Mouse (Mus musculus) frontal cortex, postnatal 10 days (tissue): ENCODE data around the gene Adcy5.

Experiments used
- DNase-seq, 2 experiments: peaks; one replicate each; pipeline ENCODE4 v3.0.0; 2022; ENCODE audit warnings: low spot score in 2 of 2, mixed read lengths in 1 of 2

The Adcy5 gene

DNA sequence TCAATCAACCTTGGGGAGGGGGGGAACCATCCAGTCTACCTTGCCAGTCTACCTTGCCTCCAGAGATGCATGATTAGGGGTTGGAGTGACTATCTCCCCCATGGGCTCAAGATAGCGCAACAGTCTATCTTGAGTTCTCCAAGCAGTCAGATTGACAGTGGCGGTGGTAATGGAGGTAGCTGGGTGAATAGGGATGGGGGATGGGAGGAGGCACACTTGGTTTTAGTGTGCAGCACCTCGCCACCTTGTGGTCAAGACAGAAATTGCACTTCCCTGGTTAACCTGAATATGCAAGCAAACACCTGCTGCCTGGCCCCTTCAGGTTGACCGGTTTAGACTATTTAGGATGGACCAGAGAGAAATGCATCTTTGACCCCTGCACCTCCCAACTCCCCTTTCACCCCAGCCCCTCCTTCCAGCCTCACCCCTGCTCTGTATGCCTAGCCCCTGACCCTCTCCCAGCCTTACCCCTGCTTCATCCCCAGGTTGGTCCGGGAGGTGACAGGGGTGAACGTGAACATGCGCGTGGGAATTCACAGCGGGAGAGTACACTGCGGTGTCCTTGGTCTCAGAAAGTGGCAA is 115.8 kb downstream of the Adcy5 start:
- peak; percentile 68 to 84 for DNase-seq

DNA sequence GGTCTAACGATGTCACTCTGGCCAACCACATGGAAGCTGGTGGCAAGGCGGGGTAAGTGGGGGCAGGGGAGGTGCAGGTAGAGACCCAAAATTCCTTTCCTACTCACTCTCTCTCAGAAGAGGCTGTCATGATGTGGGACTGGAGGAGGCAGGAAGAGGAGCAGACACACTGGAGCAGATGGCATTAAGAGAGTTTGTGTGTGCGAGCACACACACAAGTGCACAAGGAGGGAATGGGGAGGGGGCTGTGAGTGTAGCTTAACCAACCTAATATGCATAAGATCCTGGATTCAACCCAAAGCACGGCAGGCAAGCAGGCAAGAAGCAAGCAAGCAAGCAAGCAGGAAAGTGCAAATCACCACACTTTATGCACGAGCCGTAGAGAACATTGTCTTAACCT is 116.3 kb downstream of the Adcy5 start:
- no peak for DNase-seq

DNA sequence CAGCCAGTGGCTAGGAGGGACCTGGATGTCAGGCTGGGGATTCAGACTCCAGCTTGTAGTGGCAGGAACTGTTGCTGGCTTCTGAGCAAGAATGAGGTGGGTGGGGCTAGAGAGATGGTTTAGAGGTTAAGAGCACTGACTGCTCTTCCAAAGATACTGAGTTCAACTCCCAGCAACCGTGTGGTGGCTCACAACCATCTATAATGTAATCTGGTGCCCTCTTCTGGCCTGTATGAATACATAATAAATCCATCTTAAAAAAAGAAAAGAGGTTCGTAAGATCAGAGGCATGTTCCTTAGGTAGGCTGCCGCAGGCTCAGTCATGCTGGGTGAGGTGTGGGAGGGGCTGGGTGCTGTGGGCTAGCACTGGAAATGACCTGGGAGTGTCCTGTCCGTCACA is 116.9 kb downstream of the Adcy5 start:
- no peak for DNase-seq

DNA sequence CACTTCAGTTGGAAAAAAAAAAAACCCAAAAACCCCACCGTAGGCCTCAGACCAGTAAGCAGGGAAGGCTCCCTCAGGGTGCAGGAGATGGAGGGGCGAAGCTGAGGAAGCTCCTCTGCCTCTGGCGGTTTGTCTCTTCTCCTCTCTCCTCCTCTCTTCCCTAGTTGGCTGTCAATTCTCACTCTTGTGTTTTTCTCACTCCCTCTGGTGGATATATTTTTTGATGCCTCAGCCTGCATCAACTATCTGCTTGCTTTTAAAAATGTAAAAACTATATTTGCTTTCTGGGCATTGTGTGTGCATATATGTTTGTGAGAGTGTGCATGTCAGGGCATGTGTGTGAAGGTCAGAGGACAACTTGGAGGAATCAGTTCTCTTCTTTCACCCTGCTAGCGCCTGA is 117.7 kb downstream of the Adcy5 start:
- no peak for DNase-seq

DNA sequence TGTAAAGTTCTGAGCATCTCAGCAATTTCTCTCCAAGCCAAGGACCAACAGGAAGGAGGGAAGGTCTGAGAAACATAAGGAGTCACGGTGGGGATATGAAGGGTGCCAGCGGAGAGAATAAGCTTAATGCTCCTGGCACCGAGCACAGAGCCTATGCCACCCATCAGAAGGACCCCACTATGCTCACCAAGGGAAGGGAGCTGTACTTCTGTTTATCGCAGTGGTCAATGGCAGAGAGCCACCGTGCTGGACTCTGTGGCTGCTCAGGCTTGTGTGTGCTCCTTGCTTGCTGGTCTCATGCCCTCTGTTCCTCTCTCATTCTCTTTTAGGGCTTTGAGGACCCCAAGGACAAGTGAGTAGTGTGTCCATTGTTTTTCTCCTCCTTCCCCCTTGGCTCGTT is 123.5 kb downstream of the Adcy5 start:
- DNase-seq, result no peak

DNA sequence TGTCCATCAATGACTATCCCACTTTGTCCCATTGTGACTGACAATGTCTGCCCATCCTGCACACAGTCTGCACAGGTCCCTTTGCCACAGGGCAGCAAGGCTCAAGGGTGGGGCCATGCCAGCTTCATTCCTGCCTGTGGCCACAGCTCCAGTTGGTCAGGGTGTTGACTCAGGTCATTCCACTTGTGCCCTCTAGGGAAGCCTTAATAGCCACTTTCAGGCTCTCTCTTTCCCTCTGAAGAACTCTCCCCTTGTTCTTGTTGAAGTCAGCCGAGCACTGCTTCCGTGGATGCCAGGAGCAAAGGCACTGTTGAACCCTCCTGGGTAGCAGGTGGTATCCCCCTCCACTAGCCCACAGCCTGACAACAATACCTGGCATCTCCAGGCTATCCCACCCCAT is 127.8 kb downstream of the Adcy5 start:
- DNase-seq, result no peak

DNA sequence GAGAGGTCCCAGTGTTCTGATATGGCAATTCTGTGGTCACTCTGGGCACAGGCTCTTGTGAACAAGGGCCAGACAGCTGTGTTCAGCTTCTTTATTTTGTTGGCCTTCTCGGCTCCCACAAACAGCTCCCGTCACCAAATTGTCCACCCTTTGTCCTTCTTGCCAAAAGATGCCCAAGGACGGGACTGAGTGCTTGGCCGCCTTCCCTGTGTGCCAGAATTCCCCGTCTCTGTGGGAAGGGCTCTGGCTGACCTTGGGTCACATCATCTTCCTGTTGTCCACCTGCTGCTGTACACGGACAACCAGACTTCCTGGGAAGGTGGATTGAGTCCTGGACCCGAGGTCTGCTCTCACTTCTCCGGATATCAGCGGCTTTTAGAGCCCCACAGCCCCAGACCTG is 131.1 kb downstream of the Adcy5 start:
- DNase-seq, result no peak

DNA sequence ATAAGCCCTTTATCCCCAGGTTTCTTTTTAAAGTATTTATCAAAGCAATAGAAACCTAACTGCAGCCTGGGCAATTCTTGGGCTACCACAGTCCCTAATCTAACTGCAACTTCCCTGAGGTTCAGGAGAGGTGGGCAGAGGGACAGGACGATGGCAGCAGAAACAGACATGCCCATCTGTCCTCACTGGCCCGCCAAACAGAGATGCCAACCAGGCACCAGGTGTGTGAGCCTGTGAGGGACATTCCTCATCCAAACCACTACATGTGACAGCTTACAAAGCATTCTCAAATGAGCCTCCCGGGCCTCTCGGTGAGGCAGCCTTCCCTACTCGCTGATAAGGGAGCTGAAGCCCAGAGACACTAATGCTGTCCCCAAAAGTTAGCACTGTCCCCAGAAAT is 132.6 kb downstream of the Adcy5 start:
- DNase-seq, result no peak

DNA sequence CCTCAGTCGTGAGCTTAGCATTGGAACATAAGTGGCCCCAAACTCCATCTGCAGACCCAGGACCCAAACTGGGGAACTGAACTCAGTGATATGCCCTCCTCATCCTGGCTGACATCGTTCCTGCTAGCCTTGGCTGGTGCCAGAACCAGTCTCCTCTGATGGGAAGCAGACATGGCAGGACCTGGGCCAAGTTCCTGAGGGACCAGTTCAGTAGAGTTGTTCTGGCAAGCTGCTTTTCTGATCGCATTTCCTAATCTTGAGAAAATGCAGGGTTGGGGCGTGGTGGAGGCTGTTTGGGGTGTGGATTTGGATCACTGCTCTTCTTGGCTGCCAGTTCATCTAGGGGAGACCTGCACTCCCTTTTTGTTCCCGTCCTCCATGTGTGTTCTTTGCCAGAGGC is 143.1 kb downstream of the Adcy5 start:
- DNase-seq, result no peak

DNA sequence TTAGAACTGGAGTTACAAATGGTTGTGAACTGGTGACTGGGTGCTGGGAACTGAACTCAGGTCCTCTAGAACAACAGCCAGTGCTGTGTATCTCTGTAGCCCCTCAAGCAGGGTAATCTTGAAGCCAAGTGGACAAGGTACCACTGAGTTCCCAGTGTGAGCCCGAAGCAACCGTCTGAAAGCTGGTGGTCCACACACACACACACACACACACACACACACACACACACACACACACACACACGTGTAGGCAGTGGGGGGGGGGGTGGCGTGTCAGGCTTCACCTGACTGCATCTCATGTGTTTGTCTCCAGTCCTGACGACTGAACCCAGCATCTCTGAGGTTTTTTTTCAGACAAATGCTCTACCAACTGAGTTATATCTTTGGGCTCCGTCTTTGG is 145.5 kb downstream of the Adcy5 start:
- no peak for DNase-seq

DNA sequence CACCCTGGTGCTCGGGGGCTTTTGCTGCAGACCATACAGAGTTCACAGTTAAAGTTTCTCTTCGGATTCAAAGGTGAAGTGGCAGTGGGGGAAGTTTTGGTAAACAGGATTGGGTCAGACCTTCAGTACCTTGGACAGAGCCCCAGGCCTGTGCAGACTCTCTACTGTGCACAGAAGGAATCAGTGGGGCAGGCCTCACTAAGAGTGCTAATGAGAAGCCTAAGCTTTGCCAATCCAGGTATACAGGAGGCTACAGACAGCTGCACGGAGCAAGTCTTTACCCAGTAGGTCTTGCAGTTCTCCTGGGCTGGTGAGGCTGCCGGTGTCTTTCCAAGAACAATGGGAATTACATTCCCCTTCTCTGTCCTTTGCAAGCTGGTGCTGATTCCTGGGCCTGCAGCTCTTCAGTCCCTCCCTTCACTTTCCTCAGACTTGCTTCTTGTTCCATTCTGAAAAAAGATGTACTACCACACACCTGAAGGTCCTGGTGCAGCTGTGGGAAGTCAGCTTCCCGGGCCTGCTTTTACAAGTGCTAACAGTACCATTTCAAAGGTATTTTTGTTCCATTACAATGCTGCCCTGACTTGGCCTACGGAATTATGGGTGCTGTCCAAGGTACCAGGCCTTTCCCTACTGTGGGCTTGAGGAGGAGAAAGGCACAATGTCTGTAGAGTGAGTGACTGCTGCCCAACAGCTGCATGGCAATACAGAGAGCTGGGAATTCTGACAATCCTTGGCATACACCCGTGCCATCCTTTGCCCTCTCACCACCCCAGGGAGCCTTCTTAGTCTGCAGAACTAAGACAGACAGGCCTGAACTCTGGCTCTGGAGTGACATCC is 148.0 kb downstream of the Adcy5 start:
- no peak for DNase-seq

DNA sequence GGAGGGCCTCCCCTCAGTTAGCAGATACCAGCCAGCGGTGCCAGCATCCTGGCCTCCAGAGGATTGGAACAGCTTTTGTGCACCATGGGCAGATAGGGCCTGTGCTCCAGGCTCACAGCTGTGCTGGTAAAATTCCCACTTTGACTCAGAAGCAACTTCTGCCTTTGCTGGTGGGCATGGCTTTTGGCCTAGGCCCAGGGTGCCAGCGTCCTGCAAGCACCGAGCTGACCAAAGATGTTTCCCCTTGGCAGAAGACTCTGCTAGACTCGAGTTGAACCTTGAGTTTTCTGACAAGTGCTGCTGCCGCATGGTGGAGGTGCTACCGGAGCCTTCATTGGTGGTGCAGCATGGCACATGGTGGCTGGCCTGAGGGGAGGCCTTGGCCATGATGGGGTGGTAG is 149.0 kb downstream of the Adcy5 start:
- DNase-seq, result no peak

DNA sequence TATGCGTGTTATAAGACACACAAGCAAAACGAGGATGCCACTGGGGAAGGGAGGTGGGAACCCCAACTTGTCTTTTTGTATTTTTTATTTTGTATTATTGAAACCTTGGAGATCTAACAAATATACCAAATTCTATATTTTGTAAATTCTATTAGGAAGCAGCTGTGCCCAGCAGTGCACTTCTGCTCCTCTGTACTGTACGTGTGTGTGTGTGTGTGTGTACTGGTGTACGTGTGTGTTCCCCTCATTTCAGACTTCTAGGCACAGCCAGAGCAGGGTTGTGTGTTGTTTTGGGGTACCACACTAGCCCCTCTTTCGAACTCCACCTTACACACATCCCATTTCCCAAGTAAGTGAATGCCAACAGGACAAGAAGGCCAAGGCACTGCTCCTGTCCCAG is 149.7 kb downstream of the Adcy5 start:
- DNase-seq, result no peak

DNA sequence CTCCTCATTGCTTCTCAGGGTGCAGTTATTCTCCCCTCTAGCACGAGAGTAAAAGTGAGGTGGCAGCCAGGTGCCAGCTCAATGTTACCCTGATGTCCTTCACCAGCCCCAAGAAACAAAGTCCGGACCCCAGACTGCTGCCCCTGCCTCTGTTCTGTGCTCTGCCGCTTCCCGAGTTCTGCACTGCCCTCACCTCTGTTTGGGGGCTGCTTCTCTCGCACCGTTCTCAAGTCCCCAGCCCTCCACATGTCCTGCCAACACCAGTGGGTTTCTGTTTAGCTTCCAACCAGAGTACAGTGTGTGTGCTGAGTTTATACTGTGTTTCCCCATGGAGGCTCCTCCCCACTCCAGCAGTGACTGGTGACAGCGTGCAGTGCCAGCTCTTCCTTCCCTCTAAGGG is 150.5 kb downstream of the Adcy5 start:
- no peak for DNase-seq

DNA sequence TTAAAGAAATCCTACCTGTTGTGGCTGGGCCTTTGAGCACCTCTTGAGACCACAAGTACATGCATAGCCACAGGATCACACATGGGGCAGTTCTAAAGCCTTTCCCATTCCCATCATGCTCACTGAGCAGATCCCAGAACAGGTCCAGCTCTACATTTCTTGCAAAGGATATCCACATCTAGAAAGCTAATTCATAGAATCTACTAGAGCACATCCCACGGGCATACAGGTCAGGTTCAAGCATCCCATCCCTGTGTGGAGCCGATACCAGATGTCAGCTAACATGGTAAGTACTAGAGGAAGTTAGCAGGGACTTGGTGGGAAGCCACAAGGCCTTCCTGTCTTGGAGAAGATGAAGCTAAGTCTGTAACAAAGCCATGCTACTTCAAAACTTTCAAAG is 152.0 kb downstream of the Adcy5 start:
- DNase-seq, result no peak

DNA sequence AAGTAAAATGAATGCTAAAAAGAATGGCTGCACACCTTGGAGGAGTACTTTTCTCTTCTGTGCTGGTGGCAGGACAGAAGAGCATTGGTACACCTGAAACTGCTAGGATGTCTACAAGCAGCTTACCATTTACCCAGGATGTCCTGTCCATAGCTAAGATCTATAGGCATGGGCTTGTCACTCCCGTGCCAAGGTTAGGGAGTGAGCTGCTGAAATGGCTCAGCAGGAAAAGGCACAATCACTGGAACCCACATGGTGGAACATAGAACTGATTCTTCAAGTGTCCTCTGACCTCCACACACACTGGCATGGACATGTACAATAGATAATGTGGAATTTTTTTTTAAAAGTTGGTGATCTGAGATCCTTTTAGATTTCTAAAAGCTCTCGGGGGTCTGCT is 152.7 kb downstream of the Adcy5 start:
- no peak for DNase-seq

DNA sequence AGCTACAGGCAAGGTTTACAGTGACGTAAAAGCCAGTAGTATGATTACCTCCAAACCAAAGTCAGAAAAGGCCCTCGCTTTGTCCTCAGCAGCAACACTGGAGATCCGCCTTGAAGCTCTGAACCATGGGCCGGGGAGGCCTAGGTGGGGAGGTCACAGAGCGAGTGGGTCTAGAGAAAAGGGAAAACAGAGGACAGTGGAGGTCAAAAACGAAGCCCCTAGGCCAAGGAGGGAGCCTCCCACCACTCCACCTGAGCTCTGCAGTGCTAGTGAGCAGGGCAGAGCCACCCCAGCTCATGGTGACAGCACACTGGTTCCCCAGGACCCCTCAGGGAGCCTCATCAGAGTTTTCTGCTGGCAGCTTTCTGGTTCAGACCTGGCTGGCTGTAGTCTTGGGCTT is 153.3 kb downstream of the Adcy5 start:
- DNase-seq, result no peak

DNA sequence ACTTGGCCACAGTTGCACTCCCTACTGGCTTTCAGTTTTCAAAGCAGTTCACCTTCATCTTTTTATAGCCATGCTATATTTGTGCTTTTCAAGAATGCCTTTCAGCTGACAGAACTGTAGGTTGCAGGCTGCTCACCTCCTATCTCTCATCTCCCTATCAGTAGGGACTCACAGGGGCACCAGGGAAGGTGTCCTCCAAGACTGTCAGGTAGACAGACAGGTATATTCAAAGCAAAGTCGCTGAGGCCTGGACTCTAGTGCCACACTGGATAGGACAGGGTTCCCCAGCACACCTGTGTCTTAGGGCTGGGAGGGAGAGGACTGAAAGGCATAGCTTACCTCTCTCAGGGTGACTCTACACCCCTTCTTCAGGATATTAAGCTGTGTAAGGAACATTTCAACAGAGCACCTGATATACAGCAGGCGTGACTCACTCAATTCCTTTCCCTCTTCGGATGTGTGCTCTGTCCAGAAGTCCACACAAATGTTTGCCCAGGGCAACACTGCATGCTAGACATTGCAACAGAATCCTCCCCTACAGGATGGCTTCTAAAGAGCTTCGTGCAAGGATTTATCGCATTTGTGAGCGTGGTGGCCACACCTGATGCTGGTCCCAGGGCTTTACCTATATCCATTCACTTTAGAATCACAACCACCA is 153.9 kb downstream of the Adcy5 start:
- no peak for DNase-seq

DNA sequence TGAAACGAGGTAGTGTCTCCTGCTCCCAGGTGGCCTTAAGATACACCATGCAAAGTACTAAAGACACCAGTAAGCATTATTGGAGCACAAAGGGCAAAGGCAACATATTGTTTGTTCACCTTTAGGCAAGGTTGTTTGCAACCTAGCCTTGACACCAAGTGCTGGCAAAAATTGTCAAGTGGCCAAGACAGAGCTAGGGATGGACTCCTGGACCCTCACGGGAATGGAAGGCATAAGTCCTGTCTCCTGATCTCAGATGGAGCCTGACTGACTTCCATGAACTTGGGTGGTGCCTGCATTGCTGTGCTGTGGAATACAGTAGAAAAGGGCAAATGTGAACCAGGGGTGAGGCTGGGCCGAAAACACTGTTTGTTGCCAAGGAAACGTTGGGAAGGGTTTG is 155.0 kb downstream of the Adcy5 start:
- DNase-seq, result peak in 1 of 2 experiments; percentile 5

DNA sequence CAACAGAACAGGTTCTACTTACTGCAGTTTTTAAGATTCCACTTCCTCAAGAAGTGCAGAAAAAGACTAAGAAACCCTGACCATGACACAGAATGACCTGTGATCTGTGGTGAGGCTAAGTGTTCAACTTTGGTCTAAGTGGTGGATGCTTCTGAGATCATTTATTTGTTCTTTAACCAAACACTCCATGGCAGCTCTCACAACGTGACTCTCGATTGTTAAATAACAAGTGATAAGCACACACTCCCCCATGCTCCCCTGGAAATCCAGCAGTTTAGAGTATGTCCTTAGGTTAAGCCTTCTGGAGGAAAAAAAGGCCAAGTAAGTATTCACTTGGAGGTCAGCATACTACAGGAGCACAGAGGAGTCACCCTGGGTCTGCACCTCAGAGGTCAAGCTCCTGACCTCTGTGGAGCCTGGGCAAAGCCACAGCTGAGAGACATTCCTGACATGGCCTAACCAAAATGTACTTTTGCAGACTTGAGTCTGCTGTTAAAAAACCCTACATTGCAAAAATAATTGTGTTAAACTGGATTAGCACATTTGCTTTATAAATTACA is 156.0 kb downstream of the Adcy5 start:
- peak in 1 of 2 experiments; percentile 3 for DNase-seq

DNA sequence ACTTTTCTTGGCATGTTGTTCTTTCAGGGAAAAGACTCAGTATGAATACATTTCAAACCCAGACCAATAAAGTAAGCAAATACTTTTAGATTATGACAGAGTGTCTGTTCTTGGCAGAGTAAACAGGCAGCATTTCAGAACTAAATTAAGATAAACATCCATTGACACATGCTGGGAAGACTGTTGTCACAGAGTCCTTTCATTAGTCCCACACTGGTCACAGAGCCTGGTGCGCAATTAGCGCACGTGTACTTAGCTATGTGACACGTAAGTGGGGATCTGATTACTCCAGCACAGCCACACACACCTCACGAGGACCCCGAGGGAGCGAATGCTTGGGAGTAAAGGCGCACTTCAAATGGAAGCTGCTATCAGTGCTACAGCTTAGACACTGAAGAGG is 156.9 kb downstream of the Adcy5 start:
- peak in 1 of 2 experiments; percentile 13 for DNase-seq

DNA sequence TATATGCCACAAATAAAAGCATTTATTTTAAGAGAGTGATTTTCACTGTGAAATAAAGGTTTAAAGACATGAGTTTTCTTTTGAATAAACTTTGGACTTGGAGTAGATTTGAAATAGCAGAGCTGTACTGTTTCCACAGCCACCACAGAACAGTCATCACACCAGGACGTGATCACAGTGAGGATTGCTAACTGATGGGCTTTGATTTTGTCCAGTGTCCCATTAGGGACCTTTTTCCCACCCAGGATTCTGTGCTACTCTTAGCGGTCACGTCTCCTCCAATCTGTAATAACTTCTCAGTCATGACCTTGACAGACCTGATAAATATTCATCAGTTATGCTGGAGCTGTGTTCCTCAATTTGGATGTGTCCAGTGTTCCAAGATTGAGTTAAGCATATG is 160.8 kb downstream of the Adcy5 start:
- no peak for DNase-seq

DNA sequence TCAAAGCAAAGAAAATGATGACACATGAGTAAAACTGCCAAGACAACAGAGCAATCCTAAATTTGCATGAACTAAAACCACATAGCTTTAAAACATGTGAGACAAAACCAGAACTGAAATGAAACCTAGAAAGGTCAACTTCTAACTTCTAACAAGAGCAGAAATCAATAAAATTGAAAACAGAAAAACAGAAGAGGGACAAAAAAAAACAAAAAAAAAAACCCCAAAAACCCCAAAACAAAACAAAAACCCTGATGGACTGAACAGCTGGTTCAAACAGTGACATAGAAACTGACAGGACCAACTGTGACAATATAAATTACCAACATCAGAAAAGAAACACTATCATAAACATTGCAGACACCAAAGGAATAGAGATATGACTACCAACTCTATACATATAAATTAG is 162.2 kb downstream of the Adcy5 start:
- DNase-seq, result no peak
